Mouse (Mus musculus) spleen, postnatal 36 days (tissue): ENCODE results near the gene Ebf3.

Experiments used
- DNase-seq, 2 experiments: peaks; one replicate each; pipeline ENCODE4 v3.0.0; 2022; ENCODE audit warnings: low spot score in 2 of 2, mixed read lengths in 1 of 2

The Ebf3 gene

GRCm38 (mm10) chr7:137312166-137312932 lies 1.9 kb downstream of the Ebf3 start:
- no peak for DNase-seq

- no peak for DNase-seq
Observed at GRCm38 (mm10) chr7:137311341-137312110, 2.7 kb downstream of the Ebf3 start.

- no peak for DNase-seq
Observed at GRCm38 (mm10) chr7:137310876-137311275, 3.4 kb downstream of the Ebf3 start.

GRCm38 (mm10) chr7:137310091-137310761 lies 4.0 kb downstream of the Ebf3 start:
- DNase-seq = no peak

GRCm38 (mm10) chr7:137309071-137310066 lies 4.9 kb downstream of the Ebf3 start:
- DNase-seq = no peak

- DNase-seq = no peak
Observed at GRCm38 (mm10) chr7:137308061-137309060, 5.9 kb downstream of the Ebf3 start.

- DNase-seq = no peak
Observed at GRCm38 (mm10) chr7:137307131-137307530, 7.1 kb downstream of the Ebf3 start.

GRCm38 (mm10) chr7:137306127-137306526 lies 8.1 kb downstream of the Ebf3 start:
- no peak for DNase-seq

- DNase-seq = no peak
Observed at GRCm38 (mm10) chr7:137303776-137304171, 10.5 kb downstream of the Ebf3 start.

- no peak for DNase-seq
Observed at GRCm38 (mm10) chr7:137302961-137303775, 11.1 kb downstream of the Ebf3 start.

- no peak for DNase-seq
Observed at GRCm38 (mm10) chr7:137302161-137302560, 12.1 kb downstream of the Ebf3 start.

GRCm38 (mm10) chr7:137301329-137301751 lies 12.9 kb downstream of the Ebf3 start:
- DNase-seq = no peak

- DNase-seq = no peak
Observed at GRCm38 (mm10) chr7:137300826-137301225, 13.4 kb downstream of the Ebf3 start.

GRCm38 (mm10) chr7:137300169-137300568 lies 14.1 kb downstream of the Ebf3 start:
- no peak for DNase-seq

GRCm38 (mm10) chr7:137297594-137298381 lies 16.5 kb downstream of the Ebf3 start:
- DNase-seq = no peak

GRCm38 (mm10) chr7:137297131-137297530 lies 17.1 kb downstream of the Ebf3 start:
- no peak for DNase-seq

- DNase-seq = no peak
Observed at GRCm38 (mm10) chr7:137295612-137296011, 18.6 kb downstream of the Ebf3 start.

- DNase-seq = no peak
Observed at GRCm38 (mm10) chr7:137294446-137294845, 19.8 kb downstream of the Ebf3 start.
